Mouse (Mus musculus) C2C12 (cell line): ENCODE results near the gene Pfdn2. TPM values are rescaled to one million over a fixed set of nuclear protein-coding genes. Genes with fewer than 3 reads are reported as not detected.
"Not testable (repeated sequence)": the region's sequence is repeated elsewhere in the genome, so short reads cannot be mapped to it uniquely, and the experiment has no call there.

Experiments used
- H3K27me3 ChIP-seq: one replicate; pipeline ENCODE4 v1.6.1; 2011; ENCODE audit not compliant: control insufficient read depth, insufficient read depth, insufficient read length
- H3K36me3 ChIP-seq: one replicate; pipeline ENCODE4 v1.6.1; 2011; ENCODE audit not compliant: control insufficient read depth, insufficient read depth
- H3K4me3 ChIP-seq: one replicate; pipeline ENCODE4 v1.5.1; 2011; ENCODE audit warnings: mild to moderate bottlenecking, control low read depth; ENCODE audit not compliant: poor library complexity, insufficient read depth, severe bottlenecking
- H3K79me2 ChIP-seq: one replicate; pipeline ENCODE4 v1.6.1; 2011; ENCODE audit not compliant: control insufficient read depth, insufficient read depth
- H3K79me3 ChIP-seq: one replicate; pipeline ENCODE4 v1.6.1; 2011; ENCODE audit warnings: low read depth, control low read depth
- H3ac ChIP-seq: one replicate; pipeline ENCODE3; 2011; ENCODE audit warnings: low read depth; ENCODE audit not compliant: control insufficient read depth, insufficient read length
- CEBPB ChIP-seq: IDR thresholded peaks from one replicate; pipeline ENCODE4 v1.6.1; 2011; ENCODE audit warnings: low read depth, mild to moderate bottlenecking, control low read depth, moderate library complexity
- CTCF ChIP-seq: IDR thresholded peaks from one replicate; pipeline ENCODE4 v1.5.1; 2011; ENCODE audit not compliant: control insufficient read depth, insufficient read depth, insufficient read length
- FOSL1 ChIP-seq: IDR thresholded peaks from one replicate; pipeline ENCODE4 v1.8.0; 2011; ENCODE audit warnings: mild to moderate bottlenecking, low read length; ENCODE audit not compliant: poor library complexity, insufficient read depth, severe bottlenecking
- MAX ChIP-seq: IDR thresholded peaks from one replicate; pipeline ENCODE4 v1.6.1; 2011; ENCODE audit warnings: mild to moderate bottlenecking, control low read depth
- MYOD1 ChIP-seq: IDR thresholded peaks from one replicate; pipeline ENCODE4 v1.6.1; 2011; ENCODE audit warnings: low read depth; ENCODE audit not compliant: control insufficient read depth, insufficient read length
- MYOG ChIP-seq: IDR thresholded peaks from one replicate; pipeline ENCODE4 v1.6.1; 2011; ENCODE audit not compliant: control insufficient read depth, insufficient read length; ENCODE audit errors: extremely low read depth
- USF1 ChIP-seq: IDR thresholded peaks from one replicate; pipeline ENCODE4 v1.6.1; 2011; ENCODE audit warnings: low read depth, mild to moderate bottlenecking, control low read depth, moderate library complexity
- polyA plus RNA-seq: library from polyadenylated mRNA; unstranded; fragments of >200 nt; fragmentation: generic; extraction: Trizol; gene quantifications from one replicate; pipeline ENCODE4 v1.2.1, GENCODE M21; 2012; ENCODE audit warnings: missing spikeins

The Pfdn2 gene
- polyA plus RNA-seq, 1 experiment = 90.9 TPM

- Histone ChIP-seq H3K36me3 (no peaks in the 10 kb centered on the region), H3K27me3 (no peaks in the 10 kb centered on the region), H3K4me3 (no peak overlapping the region), H3K79me3 (peaks cover 2% of the 10 kb centered on the region), H3K79me2 (peaks cover 18% of the 10 kb centered on the region), H3ac (no peak overlapping the region)
- TF ChIP-seq CTCF (no peak), MAX (no peak), CEBPB (no peak), FOSL1 (no peak), USF1 (no peak), MYOD1 (no peak), MYOG (no peak)
Measured at GRCm38 (mm10) chr1:171320151-171320550, 25.3 kb upstream of the Pfdn2 start.

- Histone ChIP-seq H3K79me2 (peaks cover 31% of the 10 kb centered on the region), H3ac (no peak overlapping the region), H3K27me3 (no peaks in the 10 kb centered on the region), H3K4me3 (no peak overlapping the region), H3K79me3 (peaks cover 13% of the 10 kb centered on the region), H3K36me3 (peaks cover 6% of the 10 kb centered on the region)
- TF ChIP-seq MAX (no peak), MYOG (no peak), FOSL1 (no peak), MYOD1 (no peak), USF1 (no peak), CEBPB (no peak), CTCF (no peak)
Measured at GRCm38 (mm10) chr1:171321415-171321814, 24.1 kb upstream of the Pfdn2 start.

DNA sequence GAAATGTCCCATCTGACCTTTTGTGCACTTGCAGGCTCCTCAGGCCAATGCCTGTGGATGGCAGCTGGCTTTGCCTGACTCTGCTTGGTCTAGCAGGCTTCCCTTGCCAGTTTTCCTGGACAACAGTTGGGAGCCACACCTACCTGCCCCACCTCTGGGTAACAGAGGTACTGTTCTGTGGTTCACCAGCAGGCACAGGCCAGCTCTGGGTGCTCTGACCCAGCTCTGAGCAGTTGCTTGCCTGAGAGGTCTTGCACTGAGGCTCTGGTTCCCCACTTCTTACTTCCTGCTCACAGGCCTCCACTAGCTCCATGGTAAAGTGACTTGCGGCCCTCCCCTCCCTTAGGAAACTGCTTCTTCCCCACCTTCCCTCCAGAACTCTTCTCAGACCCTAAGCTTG, 23.5 kb upstream of the Pfdn2 start:
- no peak overlapping the region for H3K4me3 ChIP-seq
- peaks cover 15% of the 10 kb centered on the region for H3K79me3 ChIP-seq
- no peak for TF ChIP-seq USF1
- no peak for TF ChIP-seq CEBPB
- TF ChIP-seq MAX = no peak
- no peak for TF ChIP-seq MYOG
- TF ChIP-seq CTCF = no peak
- no peak for TF ChIP-seq MYOD1
- no peak for TF ChIP-seq FOSL1
- H3K36me3 ChIP-seq = peaks cover 7% of the 10 kb centered on the region
- H3ac ChIP-seq = no peak overlapping the region
- H3K27me3 ChIP-seq = no peaks in the 10 kb centered on the region
- H3K79me2 ChIP-seq = peaks cover 37% of the 10 kb centered on the region

DNA sequence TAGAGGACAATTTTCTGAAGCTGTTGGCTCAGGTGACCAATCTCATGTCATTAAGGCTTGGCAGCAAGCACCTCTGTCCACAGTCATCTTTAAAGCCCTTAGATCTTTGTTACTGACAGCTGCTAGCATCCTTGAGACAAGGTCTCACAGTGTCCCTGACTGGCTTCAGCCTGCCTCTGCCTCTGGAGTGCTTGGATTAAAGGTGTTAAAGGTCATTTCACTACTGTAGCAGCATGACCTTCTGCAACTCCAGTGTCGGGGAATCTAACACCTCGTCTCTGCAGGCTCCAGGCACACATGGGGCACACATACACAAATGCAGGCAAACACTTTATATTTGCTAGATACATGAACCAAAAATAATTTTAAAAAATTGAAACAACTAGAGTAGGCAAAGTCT, 19.9 kb upstream of the Pfdn2 start:
- Histone ChIP-seq H3K4me3 (no peak overlapping the region), H3K79me3 (peaks cover 38% of the 10 kb centered on the region), H3K79me2 (peaks cover 65% of the 10 kb centered on the region), H3K36me3 (peaks cover 7% of the 10 kb centered on the region), H3K27me3 (no peaks in the 10 kb centered on the region), H3ac (no peak overlapping the region)
- TF ChIP-seq MYOG (no peak), CEBPB (no peak), MYOD1 (no peak), USF1 (no peak), FOSL1 (no peak), CTCF (no peak), MAX (no peak)

DNA sequence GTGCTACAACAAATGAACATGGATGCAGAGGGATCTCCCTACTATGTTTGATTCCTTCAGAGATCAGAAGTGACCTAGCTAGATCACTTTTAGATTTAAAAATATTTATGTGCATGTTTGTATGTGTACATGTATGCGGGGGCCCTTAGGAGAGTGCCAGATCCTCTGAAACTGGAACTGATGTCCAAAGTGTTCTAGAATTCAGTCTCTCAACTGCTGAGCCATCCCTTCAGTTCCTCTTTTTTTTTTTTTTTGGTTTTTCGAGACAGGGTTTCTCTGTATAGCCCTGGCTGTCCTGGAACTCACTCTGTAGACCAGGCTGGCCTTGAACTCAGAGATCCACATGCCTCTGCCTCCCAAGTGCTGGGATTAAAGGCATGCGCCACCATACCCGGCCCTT, 18.9 kb upstream of the Pfdn2 start:
- Histone ChIP-seq H3K79me3 (peaks cover 44% of the 10 kb centered on the region), H3K79me2 (peaks cover 75% of the 10 kb centered on the region)
- not testable (repeated sequence) for H3K4me3 ChIP-seq, H3K36me3 ChIP-seq, H3K27me3 ChIP-seq, H3ac ChIP-seq

GRCm38 (mm10) chr1:171328244-171328643, 17.2 kb upstream of the Pfdn2 start:
- H3ac ChIP-seq = peak overlapping the region; percentile 95
- peaks cover 92% of the 10 kb centered on the region for H3K79me2 ChIP-seq
- H3K36me3 ChIP-seq = peaks cover 18% of the 10 kb centered on the region
- H3K4me3 ChIP-seq = peak overlapping the region; percentile 76
- TF ChIP-seq CTCF (no peak), MAX (no peak), CEBPB (no peak), MYOG (no peak), USF1 (no peak), MYOD1 (no peak), FOSL1 (no peak)
- H3K27me3 ChIP-seq = no peaks in the 10 kb centered on the region
- H3K79me3 ChIP-seq = peaks cover 59% of the 10 kb centered on the region
